Mouse (Mus musculus): ENCODE data around the gene Brap.

Brap gene

GRCm38 (mm10) chr5:121718462-121718861 is 58.1 kb downstream of the Brap start:
- DNase-seq (ENCODE audit: low read depth) = no peak

- DNase-seq (ENCODE audit: low read depth) = no peak
These were observed 60.7 kb downstream of the Brap start for GRCm38 (mm10) chr5:121720888-121721585.

- DNase-seq (ENCODE audit: low read depth) = no peak
These were observed 61.5 kb downstream of the Brap start for GRCm38 (mm10) chr5:121721841-121722240.

- DNase-seq (ENCODE audit: low read depth) = no peak
These were observed 64.3 kb downstream of the Brap start for GRCm38 (mm10) chr5:121724678-121725077.

GRCm38 (mm10) chr5:121730057-121730456 is 69.7 kb downstream of the Brap start:
- DNase-seq (ENCODE audit: low read depth) = no peak

GRCm38 (mm10) chr5:121736641-121737040 is 76.3 kb downstream of the Brap start:
- no peak for DNase-seq (ENCODE audit: low read depth)
